Mouse (Mus musculus) kidney, embryonic 14.5 days (tissue): ENCODE measurements around the gene Plcd3. TPM values are rescaled to one million over a fixed set of nuclear protein-coding genes. Genes with fewer than 3 reads are reported as not detected.

Source experiments
- ATAC-seq: fragments of 200-750 bp; cut with Nextera tagmentation; 2 replicates; pipeline ENCODE4 v1.8.0; 2017; ENCODE audit warnings: moderate number of reproducible peaks, mild to moderate bottlenecking, moderate TSS enrichment, moderate library complexity; ENCODE audit not compliant: low FRiP score, low TSS enrichment
- H3K27ac ChIP-seq: fragments of 300-500 bp; sonication (generic); 2 replicates; pipeline ENCODE4 v1.5.1; 2014; ENCODE audit warnings: low read depth, mild to moderate bottlenecking, low read length, moderate library complexity, mixed read lengths
- H3K27me3 ChIP-seq: fragments of 300-500 bp; sonication (generic); 2 replicates; pipeline ENCODE4 v1.6.1; 2014; ENCODE audit warnings: mild to moderate bottlenecking, low read length; ENCODE audit not compliant: control insufficient read depth, insufficient read depth
- H3K36me3 ChIP-seq: fragments of 300-500 bp; sonication (generic); 2 replicates; pipeline ENCODE4 v1.6.1; 2014; ENCODE audit warnings: low read length, mixed read lengths; ENCODE audit not compliant: control insufficient read depth, insufficient read depth
- H3K4me1 ChIP-seq: fragments of 300-500 bp; sonication (generic); 2 replicates; pipeline ENCODE4 v1.6.1; 2014; ENCODE audit warnings: low read length, mixed read lengths; ENCODE audit not compliant: control insufficient read depth, insufficient read depth
- H3K4me2 ChIP-seq: fragments of 300-500 bp; sonication (generic); replicated peaks from 2 replicates; pipeline ENCODE4 v1.6.1; 2014; ENCODE audit warnings: low read depth, mild to moderate bottlenecking, low read length
- H3K4me3 ChIP-seq: fragments of 300-500 bp; sonication (generic); 2 replicates; pipeline ENCODE4 v1.5.1; 2014; ENCODE audit warnings: mild to moderate bottlenecking, low read length
- H3K9ac ChIP-seq: fragments of 300-500 bp; sonication (generic); 2 replicates; pipeline ENCODE4 v1.6.1; 2014; ENCODE audit warnings: low read depth, mild to moderate bottlenecking, low read length, moderate library complexity
- H3K9me3 ChIP-seq: fragments of 300-500 bp; sonication (generic); 2 replicates; pipeline ENCODE4 v1.6.1; 2016; ENCODE audit warnings: low read length; ENCODE audit not compliant: control insufficient read depth
- WGBS: fragments of 180-500 bp; shearing (Covaris S2); extraction: QIAGEN DNeasy Blood & Tissue Kit; methylation state at CpG from one replicate; pipeline ENCODE4 v1.1.7; 2014; 5-methylcytosine and 5-hydroxymethylcytosine counted together
- polyA plus RNA-seq: library from polyadenylated mRNA; unstranded; fragments of >200 nt; fragmentation: Nextera tagmentation; extraction: Ambion mirVana; gene quantifications from 2 replicates; pipeline ENCODE4 v1.2.1, GENCODE M21; 2014

Plcd3 gene
- polyA plus RNA-seq, 1 experiment from 2014 or later, result 3.2 TPM

DNA sequence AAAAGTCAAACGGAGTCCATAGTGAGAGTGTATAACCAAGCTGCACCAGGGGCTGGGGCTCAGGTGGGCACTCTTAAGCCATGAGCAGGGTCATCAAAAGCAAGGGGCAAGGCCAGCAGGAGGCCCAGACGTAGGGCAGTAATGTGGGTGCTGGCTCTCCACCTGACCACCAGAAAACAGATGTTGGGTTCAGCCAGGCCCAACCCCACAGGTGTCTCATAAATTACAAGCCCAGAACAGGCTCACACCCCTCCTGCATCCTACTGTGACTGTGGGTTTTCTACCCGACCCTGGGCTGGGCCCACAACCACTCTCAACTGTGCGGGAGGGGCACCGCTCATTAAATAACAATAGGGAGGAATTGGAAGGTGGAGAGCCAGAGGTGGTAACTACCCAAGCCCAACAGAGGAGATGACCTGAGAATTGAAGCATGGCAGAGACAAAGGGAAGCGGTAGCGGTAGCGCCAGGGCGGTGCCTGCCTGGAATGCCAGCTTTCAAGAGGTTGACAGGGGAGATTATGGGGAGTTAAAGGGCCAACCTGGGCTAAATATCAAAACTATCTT lies 6.3 kb downstream of the Plcd3 start:
- Histone ChIP-seq H3K4me1 (peaks cover 39% of the 10 kb centered on the region), H3K36me3 (no peaks in the 10 kb centered on the region), H3K27ac (0 out of 2 replicates have a peak overlapping the region, but pooled peaks have one; percentile 47), H3K4me2 (no peak overlapping the region), H3K27me3 (no peaks in the 10 kb centered on the region), H3K9ac (no peak overlapping the region), H3K9me3 (no peaks in the 10 kb centered on the region), H3K4me3 (no peak overlapping the region)
- 0 out of 2 replicates have a peak, but pooled peaks have one; percentile 3 for ATAC-seq
- WGBS, result 48% methylated on average over 9 of the region's 9 CpGs

DNA sequence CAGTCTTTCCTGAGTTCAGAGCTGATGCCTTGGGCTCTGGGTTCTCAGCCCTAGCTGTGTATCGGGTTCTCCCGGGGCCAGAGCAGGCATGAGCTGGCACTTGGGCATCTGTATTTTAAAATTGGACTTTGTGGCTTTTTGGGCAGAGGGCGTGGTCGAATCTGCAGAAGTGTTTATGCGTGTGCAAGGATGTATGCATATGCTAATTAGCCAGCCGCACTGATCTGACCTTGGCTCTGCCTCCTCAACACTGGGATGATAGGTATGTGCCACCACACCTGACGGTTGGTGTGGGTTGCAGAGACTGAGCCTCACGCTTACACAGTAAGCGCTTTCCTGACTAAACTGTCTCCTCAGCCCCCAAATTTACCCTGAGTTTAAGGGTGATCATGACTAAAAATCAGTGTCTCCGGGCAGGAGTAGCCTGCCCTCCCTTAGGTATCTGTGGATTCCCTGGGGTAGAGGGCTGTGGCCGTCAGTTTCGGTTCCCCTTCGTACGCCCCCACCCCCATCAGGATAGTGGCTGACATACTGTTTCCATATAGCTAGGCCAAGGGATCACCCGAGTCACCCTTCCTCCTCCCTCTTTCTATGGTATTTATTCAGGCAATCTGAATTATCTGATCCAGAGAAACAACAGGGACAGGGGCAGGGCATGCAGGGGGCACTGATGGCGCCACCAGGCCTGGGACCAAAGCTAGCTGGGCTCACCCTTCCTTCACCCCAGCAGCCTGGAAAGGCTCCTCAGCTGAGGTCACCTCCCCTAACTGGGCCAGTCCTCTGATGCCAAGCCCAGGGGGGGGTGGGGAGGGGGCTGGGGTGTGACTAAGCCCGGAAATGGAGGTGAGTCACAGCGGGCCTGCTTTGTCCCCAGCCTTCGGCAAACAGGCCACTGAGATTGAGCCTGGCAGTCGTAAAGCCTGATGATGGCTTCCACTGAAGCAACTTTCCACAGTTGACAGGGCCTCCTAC lies 7.3 kb downstream of the Plcd3 start:
- H3K27me3 ChIP-seq, result no peaks in the 10 kb centered on the region
- no peak overlapping the region for H3K4me3 ChIP-seq
- H3K9ac ChIP-seq, result no peak overlapping the region
- no peaks in the 10 kb centered on the region for H3K9me3 ChIP-seq
- H3K36me3 ChIP-seq, result no peaks in the 10 kb centered on the region
- peak overlapping the region; percentile 47; the same call in 1 of the 2 replicates for H3K27ac ChIP-seq
- peaks cover 29% of the 10 kb centered on the region for H3K4me1 ChIP-seq
- H3K4me2 ChIP-seq, result no peak overlapping the region
- WGBS, result 66% methylated on average over 20 of the region's 20 CpGs
- ATAC-seq, result no peak; the same call in 1 of the 2 replicates

GRCm38 (mm10) chr11:103093306-103093705 lies 8.2 kb downstream of the Plcd3 start:
- Histone ChIP-seq H3K27me3 (no peaks in the 10 kb centered on the region), H3K4me2 (no peak overlapping the region), H3K27ac (no peak overlapping the region), H3K9me3 (no peaks in the 10 kb centered on the region), H3K4me1 (peaks cover 23% of the 10 kb centered on the region), H3K9ac (no peak overlapping the region), H3K4me3 (no peak overlapping the region), H3K36me3 (no peaks in the 10 kb centered on the region)
- no peak for ATAC-seq
- 91% methylated on average over 7 of the region's 7 CpGs for WGBS

- no peaks in the 10 kb centered on the region; the same call in 1 of the 2 replicates for H3K4me1 ChIP-seq
- 58% methylated on average over 6 of the region's 6 CpGs for WGBS
- no peak overlapping the region for H3K4me3 ChIP-seq
- H3K36me3 ChIP-seq, result no peaks in the 10 kb centered on the region
- H3K4me2 ChIP-seq, result no peak overlapping the region
- H3K27me3 ChIP-seq, result peaks cover 13% of the 10 kb centered on the region
- no peak; the same call in 1 of the 2 replicates for ATAC-seq
- no peaks in the 10 kb centered on the region for H3K9me3 ChIP-seq
- no peak overlapping the region for H3K9ac ChIP-seq
- no peak overlapping the region for H3K27ac ChIP-seq
Measured at GRCm38 (mm10) chr11:103081631-103082030, 19.8 kb downstream of the Plcd3 start.

GRCm38 (mm10) chr11:103080323-103081091 lies 21.0 kb downstream of the Plcd3 start:
- H3K4me3 ChIP-seq, result peak overlapping the region; percentile 30
- peaks cover 13% of the 10 kb centered on the region for H3K27me3 ChIP-seq
- WGBS, result 3% methylated on average over 43 of the region's 43 CpGs
- H3K36me3 ChIP-seq, result no peaks in the 10 kb centered on the region
- peak; percentile 53 for ATAC-seq
- H3K27ac ChIP-seq, result no peak overlapping the region
- H3K4me2 ChIP-seq, result peak overlapping the region; percentile 51
- H3K4me1 ChIP-seq, result no peaks in the 10 kb centered on the region; the same call in 1 of the 2 replicates
- peak overlapping the region; percentile 34; the same call in 1 of the 2 replicates for H3K9ac ChIP-seq
- no peaks in the 10 kb centered on the region for H3K9me3 ChIP-seq

- H3K9me3 ChIP-seq, result no peaks in the 10 kb centered on the region
- no peak overlapping the region for H3K9ac ChIP-seq
- 85% methylated on average over 11 of the region's 11 CpGs for WGBS
- no peaks in the 10 kb centered on the region for H3K36me3 ChIP-seq
- no peak overlapping the region for H3K27ac ChIP-seq
- ATAC-seq, result no peak
- no peaks in the 10 kb centered on the region; the same call in 1 of the 2 replicates for H3K4me1 ChIP-seq
- no peak overlapping the region for H3K4me3 ChIP-seq
- peaks cover 13% of the 10 kb centered on the region for H3K27me3 ChIP-seq
- H3K4me2 ChIP-seq, result no peak overlapping the region
Measured at GRCm38 (mm10) chr11:103078131-103078530, 23.3 kb downstream of the Plcd3 start.

- Histone ChIP-seq H3K4me1 (no peaks in the 10 kb centered on the region; the same call in 1 of the 2 replicates), H3K9ac (no peak overlapping the region), H3K27me3 (peaks cover 9% of the 10 kb centered on the region), H3K4me3 (no peak overlapping the region), H3K27ac (no peak overlapping the region), H3K4me2 (no peak overlapping the region), H3K36me3 (no peaks in the 10 kb centered on the region; the same call in 1 of the 2 replicates), H3K9me3 (no peaks in the 10 kb centered on the region)
- WGBS, result 52% methylated on average over 8 of the region's 8 CpGs
- ATAC-seq, result no peak
Measured at GRCm38 (mm10) chr11:103076581-103076980, 24.9 kb downstream of the Plcd3 start.

DNA sequence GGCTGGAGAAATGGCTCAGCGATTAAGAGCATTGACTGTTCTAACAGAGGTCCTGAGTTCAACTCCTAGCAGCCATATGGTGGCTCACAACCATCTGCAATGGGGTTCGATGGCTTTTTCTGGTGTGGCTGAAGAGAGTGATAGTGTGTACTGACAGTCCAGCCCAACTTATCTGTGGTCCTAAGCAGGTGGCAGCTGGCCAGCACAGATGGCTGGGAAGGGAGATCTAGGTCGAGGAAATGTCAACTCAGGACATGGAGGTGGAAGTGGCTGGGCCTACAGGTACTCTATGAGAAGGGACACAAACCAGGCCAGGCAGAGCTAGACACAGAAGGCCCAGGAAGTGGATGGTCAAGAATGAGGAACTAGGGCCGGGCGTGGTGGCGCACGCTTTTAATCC lies 25.4 kb downstream of the Plcd3 start:
- WGBS, result 89% methylated on average over 7 of the region's 7 CpGs
- Histone ChIP-seq H3K4me3 (no peak overlapping the region), H3K9me3 (no peaks in the 10 kb centered on the region), H3K4me1 (no peaks in the 10 kb centered on the region; the same call in 1 of the 2 replicates), H3K4me2 (no peak overlapping the region), H3K27ac (no peak overlapping the region), H3K36me3 (no peaks in the 10 kb centered on the region; the same call in 1 of the 2 replicates), H3K27me3 (peaks cover 5% of the 10 kb centered on the region), H3K9ac (no peak overlapping the region)
- no peak for ATAC-seq
